Mouse (Mus musculus) R1 (cell line): ENCODE measurements at regions not wholly inside any gene's neighbourhood (a gene's known extent, or its start where the extent isn't known, plus 50 kb on each side); places are given as distances from the start of the nearest gene placed in this dataset.
A peak's percentile ranks its signal among the peaks of the same experiment; 100 is the strongest.

Source experiments
- DNase-seq: peaks from one replicate; pipeline ENCODE4 v3.0.0-alpha.2; 2018; ENCODE audit warnings: low read depth, low spot score

- DNase-seq = no peak
Measured at GRCm38 (mm10) chr4:87401316-87402172, 171.3 kb upstream of the Slc24a2 start.

DNA sequence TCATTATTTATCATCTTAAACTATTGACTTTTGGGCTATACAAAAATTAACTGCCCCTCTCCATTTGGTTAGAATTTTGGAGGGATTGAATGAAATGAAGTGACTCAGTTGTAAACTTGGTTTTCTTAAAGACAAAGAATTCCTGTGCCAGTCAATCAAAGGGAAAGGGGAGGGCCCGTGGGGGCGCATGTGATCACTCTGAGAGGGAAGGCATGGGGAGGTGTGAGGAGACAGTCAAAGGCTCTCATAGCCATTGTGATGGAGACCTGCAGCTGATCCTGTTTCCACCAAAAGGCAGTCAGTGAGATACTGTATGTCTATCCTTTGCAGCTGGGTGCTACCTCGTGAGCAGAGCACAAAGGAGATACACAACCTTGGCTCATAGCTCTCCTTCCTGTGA, 156.6 kb upstream of the Slc24a2 start:
- DNase-seq = no peak

- DNase-seq = no peak
Measured at GRCm38 (mm10) chr4:87386271-87386670, 156.0 kb upstream of the Slc24a2 start.

GRCm38 (mm10) chr4:87385221-87385739, 155.0 kb upstream of the Slc24a2 start:
- DNase-seq = no peak

DNA sequence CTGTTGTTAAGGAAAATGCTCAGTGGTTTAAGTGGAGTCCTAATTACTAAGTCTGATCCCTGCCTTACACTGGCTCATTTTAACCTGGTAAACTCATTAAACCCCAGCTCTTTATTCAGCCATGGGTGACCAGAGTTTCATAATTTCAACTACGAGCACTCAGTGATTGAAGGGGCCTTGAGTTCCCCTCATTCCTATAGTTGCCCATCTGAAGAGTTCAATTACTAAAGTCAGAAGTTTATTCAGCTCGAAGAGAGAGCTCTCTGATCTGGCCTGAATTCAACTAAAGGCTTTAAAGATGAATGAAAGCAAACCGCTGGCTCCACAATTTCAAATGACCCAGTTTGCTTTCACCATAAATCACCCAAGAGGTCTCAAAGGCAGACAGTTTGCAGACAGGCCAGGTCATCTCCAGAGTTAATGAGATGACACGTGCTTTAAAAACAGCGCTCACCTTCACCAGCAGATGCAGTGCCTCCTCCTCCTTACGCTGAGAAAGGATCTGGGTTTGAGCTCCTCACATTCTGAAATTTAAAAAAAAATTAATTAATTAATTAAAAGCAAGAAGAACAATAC, 154.3 kb upstream of the Slc24a2 start:
- DNase-seq = no peak

GRCm38 (mm10) chr4:87380716-87381115, 150.4 kb upstream of the Slc24a2 start:
- DNase-seq = no peak

DNA sequence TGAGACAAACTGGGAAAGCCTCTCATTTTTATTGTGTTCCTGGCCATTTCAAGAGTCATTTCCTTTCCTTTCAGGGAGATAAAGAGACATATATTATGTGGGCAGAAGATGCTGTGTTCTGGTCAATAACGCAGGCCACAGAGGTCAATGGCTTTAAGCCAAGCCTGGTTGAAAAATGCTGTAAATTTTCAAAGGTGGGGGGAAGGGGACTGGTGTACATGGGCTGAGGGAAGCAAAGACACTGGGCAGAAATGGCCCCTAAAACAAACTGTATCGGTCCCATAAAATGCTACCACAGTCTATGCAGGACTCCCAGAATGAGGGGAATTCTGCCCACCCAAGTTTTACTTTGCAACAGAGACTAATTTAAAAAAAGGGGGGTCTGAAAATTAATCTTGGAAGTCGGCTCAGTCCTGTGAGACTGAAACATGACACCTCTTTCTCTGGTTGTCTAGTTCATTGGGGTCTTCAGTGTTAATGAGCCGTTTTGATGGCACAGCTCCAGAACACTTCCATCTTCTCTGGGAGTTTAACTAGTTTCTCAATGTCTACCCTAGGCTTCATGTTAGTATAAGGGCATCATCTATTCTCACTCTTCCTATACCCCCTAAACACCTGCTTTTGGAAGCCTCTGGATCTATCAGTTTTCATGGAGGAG, 149.4 kb upstream of the Slc24a2 start:
- no peak for DNase-seq

GRCm38 (mm10) chr4:87371960-87372359, 141.7 kb upstream of the Slc24a2 start:
- DNase-seq = no peak

GRCm38 (mm10) chr4:87369626-87370234, 139.5 kb upstream of the Slc24a2 start:
- peak; percentile 57 for DNase-seq

GRCm38 (mm10) chr4:87368413-87369160, 138.3 kb upstream of the Slc24a2 start:
- peak; percentile 52 for DNase-seq

DNA sequence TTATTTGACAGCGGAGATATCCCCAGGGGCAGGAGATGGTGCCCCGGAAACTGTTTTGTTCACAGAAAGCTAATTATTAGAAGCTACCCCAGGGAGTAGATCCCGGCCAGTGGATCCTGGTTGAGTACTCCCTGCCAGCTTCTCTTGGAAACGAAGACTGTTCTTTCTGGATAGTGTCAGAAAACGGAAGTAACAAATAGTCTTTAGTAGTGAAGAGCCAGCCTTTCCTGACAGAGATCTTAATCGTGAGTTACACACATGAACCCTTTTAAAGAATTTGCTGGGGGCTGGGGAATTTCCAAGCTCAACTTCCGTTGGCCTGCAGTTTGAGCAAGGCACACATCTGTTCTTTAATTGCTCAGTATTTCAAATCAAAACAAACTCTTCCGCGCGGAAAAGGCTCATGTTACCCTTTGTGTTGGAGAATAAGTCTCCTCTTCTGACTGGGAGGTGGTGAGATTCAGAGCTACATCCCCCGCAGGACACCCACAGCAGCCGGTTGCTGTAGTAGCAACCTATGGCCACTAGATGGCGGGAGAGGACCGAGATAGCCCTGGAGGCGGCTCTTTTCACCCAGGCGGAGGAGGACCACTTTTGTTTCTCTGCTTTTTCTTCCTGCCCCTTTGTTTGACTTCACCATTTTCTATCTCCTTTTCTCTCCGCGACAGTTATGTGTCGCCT, 137.6 kb upstream of the Slc24a2 start:
- peak; percentile 72 for DNase-seq

DNA sequence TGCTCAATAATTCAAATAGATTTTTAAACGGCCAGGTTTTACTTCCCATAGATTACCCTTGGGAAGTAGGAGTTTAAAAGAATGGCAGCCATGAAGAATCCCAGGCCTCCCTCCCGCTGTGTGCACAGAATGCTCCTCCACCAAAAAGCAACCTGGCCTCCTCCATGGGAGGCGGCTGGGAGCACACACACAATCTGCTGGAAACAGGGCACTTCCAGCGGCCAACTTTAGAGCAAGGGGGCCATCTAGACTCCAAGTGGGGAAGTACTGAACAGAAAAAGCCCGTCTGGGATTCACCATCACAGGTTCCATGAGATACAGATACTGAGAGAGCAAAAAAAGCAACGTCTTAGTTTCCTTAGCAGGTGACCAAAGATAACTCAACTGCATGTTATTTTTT, 131.9 kb upstream of the Slc24a2 start:
- DNase-seq = peak; percentile 60

GRCm38 (mm10) chr4:87359483-87359882, 129.2 kb upstream of the Slc24a2 start:
- DNase-seq = no peak

GRCm38 (mm10) chr4:87359004-87359403, 128.7 kb upstream of the Slc24a2 start:
- DNase-seq = no peak

- DNase-seq = no peak
Measured at GRCm38 (mm10) chr4:87332968-87333367, 102.7 kb upstream of the Slc24a2 start.

DNA sequence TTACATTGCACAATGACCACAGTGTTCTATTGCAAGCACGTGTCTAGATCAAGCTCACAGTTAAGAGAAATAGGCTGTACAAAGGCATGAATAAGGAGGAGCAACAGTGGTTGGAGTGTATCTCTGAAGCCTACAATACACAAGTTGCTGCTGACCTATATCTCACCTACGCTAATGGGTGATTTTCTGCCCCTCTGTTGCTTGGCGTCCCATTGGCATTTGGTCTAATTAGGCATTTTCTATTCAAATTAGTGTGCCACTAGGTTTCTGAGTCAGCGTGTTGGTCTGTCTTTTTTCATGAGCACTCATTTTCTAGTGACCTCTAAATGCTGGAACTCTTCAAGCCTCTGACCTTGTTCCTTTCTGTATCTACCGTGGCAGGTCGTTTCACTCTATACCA, 98.9 kb upstream of the Slc24a2 start:
- no peak for DNase-seq

- no peak for DNase-seq
Measured at GRCm38 (mm10) chr4:87321726-87322349, 91.6 kb upstream of the Slc24a2 start.

DNA sequence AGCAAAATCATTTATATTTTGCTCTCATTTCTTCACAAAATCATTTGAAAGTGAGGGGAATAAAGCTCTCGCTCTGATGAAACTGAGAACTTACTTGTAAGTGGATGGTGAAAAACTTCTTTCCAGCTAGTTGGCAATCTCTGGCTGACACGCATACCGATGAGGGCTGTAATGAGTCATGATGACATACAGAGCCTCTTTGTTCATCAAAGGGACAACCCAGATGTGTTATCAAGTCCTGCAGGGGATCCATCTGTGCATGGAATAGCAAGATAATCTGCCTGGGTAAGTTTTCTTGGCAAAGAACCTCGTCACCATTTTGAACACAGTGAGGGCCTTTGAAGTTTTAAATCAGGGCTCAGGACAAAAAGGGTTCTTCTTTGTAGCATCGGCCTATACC, 67.9 kb upstream of the Slc24a2 start:
- DNase-seq = no peak

DNA sequence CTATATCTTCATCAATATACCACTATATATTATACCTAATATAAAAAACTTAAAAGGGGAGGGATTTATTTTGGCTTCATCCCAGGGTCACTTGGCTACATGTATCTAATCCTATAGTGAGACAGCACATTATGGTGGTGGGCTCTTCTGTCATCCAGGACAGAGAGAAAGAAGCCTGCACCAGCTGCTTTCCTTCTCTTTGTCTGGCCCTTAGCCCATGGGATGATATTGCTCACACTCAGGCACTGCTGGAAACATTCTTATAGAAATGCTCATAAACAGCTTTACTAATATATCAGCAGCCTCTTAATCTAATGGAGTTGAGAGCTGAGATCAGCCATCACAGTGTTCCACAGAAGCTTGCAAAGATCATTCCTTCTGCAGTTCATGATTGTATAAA, 64.3 kb upstream of the Slc24a2 start:
- DNase-seq = no peak
